Mouse (Mus musculus) spleen, adult 2 months (tissue): ENCODE measurements around the gene Ndufb5. TPM values are rescaled to one million over a fixed set of nuclear protein-coding genes. Genes with fewer than 3 reads are reported as not detected.

ENCODE experiments used
- DNase-seq, 2 experiments: peaks; one replicate each; pipeline versions ENCODE4 v3.0.0 to v3.0.0-alpha.2; 2012 to 2021; ENCODE audit warnings: low spot score in 2 of 2, low read depth in 1 of 2
- H3K27ac ChIP-seq: fragments of 200-500 bp; 2 replicates; pipeline ENCODE4 v1.5.1; 2012; ENCODE audit warnings: low read length, inconsistent platforms; ENCODE audit not compliant: insufficient read depth
- H3K27me3 ChIP-seq: fragments of 200-500 bp; 2 replicates; pipeline ENCODE4 v1.6.1; 2012; ENCODE audit warnings: mild to moderate bottlenecking, moderate library complexity, low read length, inconsistent platforms; ENCODE audit not compliant: control insufficient read depth, insufficient read depth
- H3K36me3 ChIP-seq: fragments of 200-500 bp; 2 replicates; pipeline ENCODE4 v1.6.1; 2012; ENCODE audit warnings: mild to moderate bottlenecking, low read length, inconsistent platforms; ENCODE audit not compliant: control insufficient read depth, insufficient read depth
- H3K4me1 ChIP-seq: fragments of 200-500 bp; 2 replicates; pipeline ENCODE4 v1.6.1; 2011; ENCODE audit warnings: inconsistent platforms; ENCODE audit not compliant: control insufficient read depth, insufficient read depth, insufficient read length
- H3K4me3 ChIP-seq: fragments of 200-500 bp; 2 replicates; pipeline ENCODE4 v1.5.1; 2011; ENCODE audit warnings: mild to moderate bottlenecking, inconsistent platforms; ENCODE audit not compliant: insufficient read depth, insufficient read length; ENCODE audit errors: extremely low read depth
- CTCF ChIP-seq: fragments of 200-500 bp; IDR thresholded peaks from 2 replicates; pipeline ENCODE4 v1.5.1; 2011; ENCODE audit warnings: mild to moderate bottlenecking, inconsistent platforms; ENCODE audit not compliant: insufficient read depth, insufficient read length, insufficient replicate concordance; ENCODE audit errors: extremely low read depth
- POLR2A ChIP-seq: fragments of 200-500 bp; IDR thresholded peaks from 2 replicates; pipeline ENCODE4 v1.6.1; 2011; ENCODE audit warnings: low read depth, low read length, inconsistent platforms
- WGBS: fragments of 180-500 bp; shearing (Covaris S2); methylation state at CpG from one replicate; pipeline ENCODE4 v1.1.7; 2018; 5-methylcytosine and 5-hydroxymethylcytosine counted together
- polyA plus RNA-seq: library from polyadenylated mRNA; depleted of rRNA; stranded (reverse); fragments of >200 nt; gene quantifications from 2 replicates; pipeline ENCODE4 v1.2.3, GENCODE M21; 2012; rRNA removed

Gene Ndufb5
- polyA plus RNA-seq, 1 experiment, result 82.2 TPM

GRCm38 (mm10) chr3:32749820-32750579 is 13.2 kb downstream of the Ndufb5 start:
- TF ChIP-seq CTCF, result no peak
- TF ChIP-seq POLR2A, result no peak
- no peak overlapping the region for H3K4me3 ChIP-seq
- no peak for DNase-seq
- peaks cover 43% of the 10 kb centered on the region for H3K36me3 ChIP-seq
- no peak overlapping the region for H3K27ac ChIP-seq
- no peaks in the 10 kb centered on the region for H3K27me3 ChIP-seq
- H3K4me1 ChIP-seq, result no peaks in the 10 kb centered on the region
- WGBS, result 94% methylated on average over 4 of the region's 4 CpGs

GRCm38 (mm10) chr3:32754384-32754915 is 17.7 kb downstream of the Ndufb5 start:
- WGBS, result 95% methylated on average over 3 of the region's 3 CpGs
- Histone ChIP-seq H3K27ac (no peak overlapping the region), H3K27me3 (no peaks in the 10 kb centered on the region), H3K4me3 (no peak overlapping the region), H3K4me1 (no peaks in the 10 kb centered on the region), H3K36me3 (peaks cover 23% of the 10 kb centered on the region)
- no peak for TF ChIP-seq POLR2A
- no peak for TF ChIP-seq CTCF
- DNase-seq, result no peak

- no peaks in the 10 kb centered on the region for H3K4me1 ChIP-seq
- no peaks in the 10 kb centered on the region for H3K36me3 ChIP-seq
- H3K27ac ChIP-seq, result no peak overlapping the region
- 79% methylated on average over 5 of the region's 5 CpGs for WGBS
- no peaks in the 10 kb centered on the region for H3K27me3 ChIP-seq
- DNase-seq, result no peak
- no peak for TF ChIP-seq POLR2A
- TF ChIP-seq CTCF, result no peak
- H3K4me3 ChIP-seq, result no peak overlapping the region
These were observed 22.4 kb downstream of the Ndufb5 start for GRCm38 (mm10) chr3:32759212-32759611.

- no peaks in the 10 kb centered on the region for H3K36me3 ChIP-seq
- no peak for DNase-seq
- WGBS, result 75% methylated on average over 8 of the region's 8 CpGs
- no peak overlapping the region for H3K4me3 ChIP-seq
- TF ChIP-seq CTCF (no peak), POLR2A (no peak)
- H3K27ac ChIP-seq, result no peak overlapping the region
- no peaks in the 10 kb centered on the region for H3K4me1 ChIP-seq
- H3K27me3 ChIP-seq, result no peaks in the 10 kb centered on the region
These were observed 26.2 kb downstream of the Ndufb5 start for GRCm38 (mm10) chr3:32762962-32763361.

- no peaks in the 10 kb centered on the region for H3K36me3 ChIP-seq
- no peak for DNase-seq
- no peak overlapping the region for H3K4me3 ChIP-seq
- no peak for TF ChIP-seq CTCF
- TF ChIP-seq POLR2A, result no peak
- H3K27ac ChIP-seq, result no peak overlapping the region
- H3K4me1 ChIP-seq, result no peaks in the 10 kb centered on the region
- WGBS, result 62% methylated on average over 7 of the region's 7 CpGs
- H3K27me3 ChIP-seq, result no peaks in the 10 kb centered on the region
These were observed 27.1 kb downstream of the Ndufb5 start for GRCm38 (mm10) chr3:32763902-32764301.

GRCm38 (mm10) chr3:32770781-32771180 is 34.0 kb downstream of the Ndufb5 start:
- no peak overlapping the region for H3K4me3 ChIP-seq
- H3K27me3 ChIP-seq, result no peaks in the 10 kb centered on the region
- no peak for TF ChIP-seq CTCF
- TF ChIP-seq POLR2A, result no peak
- H3K27ac ChIP-seq, result no peak overlapping the region
- H3K4me1 ChIP-seq, result no peaks in the 10 kb centered on the region
- no peaks in the 10 kb centered on the region for H3K36me3 ChIP-seq
- no peak for DNase-seq
- 61% methylated on average over 2 of the region's 2 CpGs for WGBS

Other genes starting within 250 kb of the Ndufb5 start
- 0.23 and 0.25 TPM in 2 replicates for gene Kcnmb3, start 244.8 kb upstream of the Ndufb5 start, polyA plus RNA-seq
- gene Zfp639, start 226.7 kb upstream of the Ndufb5 start, polyA plus RNA-seq, result 22.6 and 23.6 TPM in 2 replicates
- gene Mfn1, start 207.5 kb upstream of the Ndufb5 start, polyA plus RNA-seq, result 3.1 and 3.4 TPM in 2 replicates
- gene Gnb4, start 120.4 kb upstream of the Ndufb5 start, polyA plus RNA-seq, result 11.2 and 13.9 TPM in 2 replicates
- gene Actl6a, start 30.7 kb upstream of the Ndufb5 start, polyA plus RNA-seq, result 12.9 and 14.8 TPM in 2 replicates
- 0.50 and 0.82 TPM in 2 replicates for gene Mrpl47, start 615 bp downstream of the Ndufb5 start, polyA plus RNA-seq
- 0.08 and 0.12 TPM in 2 replicates for gene Usp13, start 80.6 kb downstream of the Ndufb5 start, polyA plus RNA-seq